Mouse (Mus musculus): ENCODE data around the gene Rnd1. TPM values are rescaled to one million over a fixed set of nuclear protein-coding genes. Genes with fewer than 3 reads are reported as not detected.

The Rnd1 gene
- total RNA-seq, 2 experiments from 2014 or later, result 53.9 to 64.1 TPM

DNA sequence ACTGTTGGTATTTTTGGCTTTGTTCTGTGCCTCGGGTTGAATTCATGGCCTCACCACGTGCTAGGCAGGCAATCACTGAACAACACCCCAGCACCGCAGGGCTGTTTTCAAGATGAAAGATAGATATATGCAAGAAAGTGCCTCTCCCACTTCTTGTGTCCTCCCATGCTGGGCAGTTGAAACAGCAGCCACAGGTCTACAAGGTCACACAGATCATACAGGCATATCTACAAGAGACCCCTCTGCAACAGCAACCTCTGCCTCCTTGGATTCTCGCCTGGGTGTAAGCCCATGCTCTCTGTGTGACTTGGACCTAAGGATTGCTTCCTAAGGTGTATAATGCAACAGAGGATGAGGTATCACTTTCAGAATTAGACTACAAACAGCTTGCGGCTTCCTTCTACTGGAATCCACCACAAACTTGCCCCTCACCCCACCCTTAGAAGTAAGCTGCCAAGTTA lies 53.9 kb downstream of the Rnd1 start:
- intact Hi-C loops (cut with DNase I), result no loop called here

DNA sequence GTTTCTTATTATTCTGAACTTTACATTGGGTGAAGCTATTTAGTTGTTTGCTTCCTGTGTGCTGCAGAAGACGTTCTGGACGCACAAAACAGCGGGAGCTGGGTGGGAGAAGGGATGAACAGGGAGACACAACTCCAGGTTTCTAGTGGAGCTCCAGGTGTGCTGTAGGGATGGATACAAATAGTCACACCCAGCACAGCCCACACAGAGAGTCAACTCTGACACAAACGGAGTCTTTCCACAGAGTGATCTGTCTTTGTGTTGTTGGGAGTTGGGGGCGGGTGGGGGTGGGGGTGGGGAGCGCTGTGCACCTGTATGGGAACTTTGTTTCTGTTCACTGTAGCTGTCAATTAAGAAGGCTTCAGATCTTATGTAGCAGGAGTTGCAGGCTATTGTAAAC lies 54.5 kb downstream of the Rnd1 start:
- no peak for DNase-seq (ENCODE audit: low spot score in 2 of 2)
- intact Hi-C loops (cut with DNase I), result no loop called here

More for the DNA sequence above, 53.9 kb downstream of the Rnd1 start:
- no peak for DNase-seq (ENCODE audit: low spot score in 2 of 2)

DNA sequence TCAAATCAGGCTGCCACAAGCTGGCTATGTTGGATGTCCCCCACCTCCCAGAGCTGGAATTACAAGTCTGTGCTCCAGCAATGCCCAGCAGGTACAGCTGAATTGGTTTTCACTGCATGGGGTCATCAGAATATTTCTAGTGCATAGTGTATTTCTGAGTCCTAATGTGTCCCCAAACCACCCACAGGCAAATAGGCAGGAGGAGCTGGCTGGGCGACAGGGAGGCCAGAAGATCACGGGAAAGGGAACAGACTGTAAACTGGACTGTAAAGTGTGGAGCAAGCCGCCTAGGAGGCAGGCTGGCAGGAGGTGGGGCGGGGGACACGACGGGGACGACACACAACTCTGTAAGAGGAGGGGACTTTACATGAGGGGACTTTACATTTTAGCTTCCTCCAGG lies 55.1 kb downstream of the Rnd1 start:
- intact Hi-C loops (cut with DNase I), result no loop called here
- no peak for DNase-seq (ENCODE audit: low spot score in 2 of 2)

DNA sequence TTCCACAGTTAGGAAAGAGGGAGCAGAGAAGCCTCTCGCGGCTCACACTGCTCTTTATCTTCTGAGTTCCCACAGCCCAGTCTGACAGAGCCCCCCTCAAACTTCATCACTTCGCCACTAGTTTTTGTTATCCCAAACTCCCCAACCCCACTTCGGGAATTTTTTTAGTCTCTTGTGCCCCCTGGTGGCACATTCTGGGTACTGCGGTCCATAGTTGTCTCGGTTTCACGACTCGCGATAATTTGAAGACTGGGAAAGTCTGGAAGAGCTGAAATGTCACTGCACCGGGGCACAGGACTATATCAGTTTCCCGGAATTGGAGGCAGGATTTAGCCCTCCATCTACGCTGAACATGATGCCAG lies 60.1 kb downstream of the Rnd1 start:
- intact Hi-C loops (cut with DNase I), result loop anchor here (1.0 kb wide), 1 partner anchor 37 kb away; no protein-coding TSS in a partner anchor
- DNase-seq (ENCODE audit: low spot score in 2 of 2), result peak; percentile 74 to 75

DNA sequence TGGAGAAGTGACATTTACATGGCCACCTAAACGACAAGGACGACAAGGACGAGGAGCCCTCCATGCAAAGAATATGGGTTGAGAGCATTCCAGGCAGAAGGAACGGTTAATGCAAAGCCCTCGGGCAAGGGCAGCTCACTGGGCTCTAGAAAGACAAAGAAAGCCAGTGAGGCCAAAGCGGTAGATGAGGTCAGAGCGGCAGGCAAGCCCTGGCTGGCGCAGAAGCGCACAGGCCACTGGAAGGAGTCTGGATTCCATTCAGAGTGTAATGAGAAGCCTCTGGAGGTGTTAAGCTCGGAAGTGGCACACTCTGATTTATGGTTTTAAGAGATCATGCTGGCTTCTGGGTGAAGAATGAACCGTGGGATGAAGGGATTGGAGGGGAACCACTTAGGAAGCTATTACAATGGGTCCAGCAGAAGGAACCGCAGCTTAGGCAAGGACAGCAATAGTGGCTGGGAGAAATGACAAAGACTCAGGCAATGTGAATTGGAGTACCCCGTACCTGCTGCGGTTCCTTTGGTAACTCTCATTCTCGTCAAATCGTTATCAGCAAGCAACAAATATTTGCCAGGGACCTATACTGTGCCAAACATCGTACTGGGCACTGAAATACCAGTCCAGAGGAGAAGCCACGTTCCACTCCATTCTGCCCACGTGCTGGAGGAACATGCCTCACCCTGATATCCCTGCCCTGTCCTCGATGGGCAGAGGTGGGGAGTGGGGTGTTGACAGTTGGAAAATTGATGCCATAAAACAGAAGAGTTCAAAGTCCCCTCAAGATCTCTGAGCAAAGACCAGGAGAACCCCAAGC lies 60.7 kb downstream of the Rnd1 start:
- DNase-seq (ENCODE audit: low spot score in 2 of 2), result no peak
- intact Hi-C loops (cut with DNase I), result loop anchor here (1.0 kb wide), 1 partner anchor 36 kb away; no protein-coding TSS in a partner anchor

DNA sequence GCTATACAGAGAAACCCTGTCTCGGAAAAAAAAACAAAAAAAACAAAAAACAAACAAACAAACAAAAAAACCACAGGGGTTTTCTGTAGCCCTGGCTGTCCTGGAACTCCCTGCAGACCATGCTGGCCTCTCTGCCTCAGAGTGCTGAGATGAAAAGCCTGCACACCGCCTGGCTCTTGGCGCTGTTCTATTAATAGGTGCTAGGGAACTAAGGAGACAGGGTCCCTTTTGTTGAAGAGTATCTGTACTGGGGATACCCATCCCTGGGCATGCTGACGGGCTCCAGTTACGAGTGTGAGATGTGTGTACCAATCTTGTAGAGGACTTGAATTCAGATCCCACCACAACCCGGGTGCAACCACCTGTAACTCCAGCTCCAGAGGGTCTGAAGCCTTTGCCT lies 61.5 kb downstream of the Rnd1 start:
- intact Hi-C loops (cut with DNase I), result no loop called here

DNA sequence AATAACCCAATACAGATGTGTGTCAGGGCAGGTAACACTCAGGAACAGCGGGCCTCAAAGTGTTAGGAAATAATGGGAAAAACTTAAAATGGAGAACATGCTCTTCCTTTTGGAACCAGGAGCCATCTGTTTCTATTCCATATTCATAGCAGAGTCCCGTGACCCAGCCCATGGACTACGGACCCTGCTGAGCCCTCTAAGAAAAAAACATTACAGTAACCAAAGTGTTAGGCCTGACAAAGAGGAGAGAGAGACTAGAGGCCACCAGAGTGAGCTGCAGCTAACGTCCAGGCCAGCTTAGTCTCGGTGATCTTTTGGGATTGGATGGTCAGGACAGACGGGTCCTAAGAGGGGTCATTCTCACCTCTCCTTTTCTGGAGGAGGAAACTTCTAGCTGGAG lies 62.3 kb downstream of the Rnd1 start:
- DNase-seq (ENCODE audit: low spot score in 2 of 2), result no peak
- intact Hi-C loops (cut with DNase I), result no loop called here

More for the DNA sequence above, 61.5 kb downstream of the Rnd1 start:
- no peak for DNase-seq (ENCODE audit: low spot score in 2 of 2)

DNA sequence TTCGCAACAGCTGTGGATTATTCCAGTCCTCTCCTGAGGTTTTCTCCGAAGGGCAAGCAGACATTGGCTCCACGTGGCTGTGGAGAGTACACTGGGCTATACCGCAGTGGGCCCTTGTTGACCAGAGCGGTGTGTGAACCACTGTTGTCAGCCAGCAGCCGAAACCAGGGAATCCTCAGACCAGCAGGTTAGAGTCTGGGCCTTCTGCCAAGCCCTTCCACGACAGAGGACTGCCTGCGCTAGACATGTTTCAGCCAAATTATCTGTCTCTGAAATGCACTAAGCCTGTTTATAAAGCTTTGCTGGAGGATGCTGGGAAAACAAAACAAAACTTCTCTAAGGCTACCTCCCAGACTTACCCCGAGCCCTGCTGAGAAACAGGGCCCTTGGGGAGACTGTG lies 62.7 kb downstream of the Rnd1 start:
- DNase-seq (ENCODE audit: low spot score in 2 of 2), result no peak
- intact Hi-C loops (cut with DNase I), result no loop called here

Other genes starting within 250 kb of the Rnd1 start
- not detected for gene Olfr282, start 246.2 kb downstream of the Rnd1 start, total RNA-seq (2021)
- gene Olfr281, start 224.9 kb downstream of the Rnd1 start, total RNA-seq (2021), result not detected
- not detected for gene OR5BS1P, start 207.6 kb downstream of the Rnd1 start, total RNA-seq (2021)
- gene Lalba, start 194.7 kb downstream of the Rnd1 start, total RNA-seq (2021), result not detected
- gene Olfr279, start 185.1 kb downstream of the Rnd1 start, total RNA-seq (2021), result under 1 TPM in 1 of 2 experiments, not detected in 1; 0.11 TPM
- gene Kansl2, start 143.2 kb downstream of the Rnd1 start, total RNA-seq (2021), result 10 to 100 TPM; 59.5 to 61.0 TPM
- gene Ccnt1, start 106.5 kb downstream of the Rnd1 start, total RNA-seq (2021), result 10 to 100 TPM; 40.5 to 45.3 TPM
- gene 4930415O20Rik, start 106.5 kb downstream of the Rnd1 start, total RNA-seq (2021), result not detected
- 10 to 100 TPM; 47.8 to 50.2 TPM for gene Adcy6, start 67.4 kb downstream of the Rnd1 start, total RNA-seq (2021)
- gene Cacnb3, start 46.6 kb downstream of the Rnd1 start, total RNA-seq (2021), result 100 to 1,000 TPM; 217 to 244 TPM
- 10 to 100 TPM; 56.0 to 57.6 TPM for gene Ddx23, start 14.6 kb downstream of the Rnd1 start, total RNA-seq (2021)
- 10 to 100 TPM; 12.6 to 13.3 TPM for gene Ccdc65, start 30.7 kb upstream of the Rnd1 start, total RNA-seq (2021)
- 1 to 10 TPM; 2.7 to 3.4 TPM for gene Fkbp11, start 50.7 kb upstream of the Rnd1 start, total RNA-seq (2021)
- gene Arf3, start 85.8 kb upstream of the Rnd1 start, total RNA-seq (2021), result 100 to 1,000 TPM; 729 to 796 TPM
- under 1 TPM; 0.55 to 0.75 TPM for gene Wnt10b, start 100.7 kb upstream of the Rnd1 start, total RNA-seq (2021)
- not detected for gene Wnt1, start 112.4 kb upstream of the Rnd1 start, total RNA-seq (2021)
- gene Ddn, start 132.0 kb upstream of the Rnd1 start, total RNA-seq (2021), result 100 to 1,000 TPM; 421 to 445 TPM
- gene Prkag1, start 154.1 kb upstream of the Rnd1 start, total RNA-seq (2021), result 10 to 100 TPM; 41.5 to 45.4 TPM
- 10 to 100 TPM; 73.2 to 75.3 TPM for gene Kmt2d, start 193.7 kb upstream of the Rnd1 start, total RNA-seq (2021)
- gene Rhebl1, start 217.1 kb upstream of the Rnd1 start, total RNA-seq (2021), result 1 to 10 TPM; 8.6 to 9.3 TPM
- under 1 TPM; 0.15 to 0.24 TPM for gene Dhh, start 221.1 kb upstream of the Rnd1 start, total RNA-seq (2021)
- 10 to 100 TPM; 17.9 to 18.1 TPM for gene Lmbr1l, start 240.8 kb upstream of the Rnd1 start, total RNA-seq (2021)